Mouse (Mus musculus): ENCODE results near the gene Ift20. TPM values are rescaled to one million over a fixed set of nuclear protein-coding genes. Genes with fewer than 3 reads are reported as not detected.
"Not testable (repeated sequence)": the region's sequence is repeated elsewhere in the genome, so short reads cannot be mapped to it uniquely, and the experiment has no call there.

Gene Ift20
- total RNA-seq, 2 experiments from 2014 or later, result 20.1 to 72.5 TPM

GRCm38 (mm10) chr11:78521880-78522279 is 14.3 kb upstream of the Ift20 start:
- no peak for ATAC-seq (replicated peaks; ENCODE audit: low FRiP score, poor library complexity, severe bottlenecking)

- peak; percentile 33; the same call in 1 of the 2 replicates for ATAC-seq (replicated peaks; ENCODE audit: low FRiP score, poor library complexity, severe bottlenecking)
These were observed 13.6 kb upstream of the Ift20 start for GRCm38 (mm10) chr11:78522481-78522997.

- ATAC-seq (replicated peaks; ENCODE audit: low FRiP score, poor library complexity, severe bottlenecking), result no peak
These were observed 12.8 kb upstream of the Ift20 start for GRCm38 (mm10) chr11:78523241-78523955.

GRCm38 (mm10) chr11:78524838-78525237 is 11.3 kb upstream of the Ift20 start:
- no peak for ATAC-seq (replicated peaks; ENCODE audit: low FRiP score, poor library complexity, severe bottlenecking)

- ATAC-seq (replicated peaks; ENCODE audit: low FRiP score, poor library complexity, severe bottlenecking), result no peak
These were observed 7.4 kb upstream of the Ift20 start for GRCm38 (mm10) chr11:78528714-78529113.

- no peak for ATAC-seq (replicated peaks; ENCODE audit: low FRiP score, poor library complexity, severe bottlenecking)
These were observed 6.2 kb upstream of the Ift20 start for GRCm38 (mm10) chr11:78530001-78530400.

GRCm38 (mm10) chr11:78531046-78531445 is 5.1 kb upstream of the Ift20 start:
- no peak for ATAC-seq (replicated peaks; ENCODE audit: low FRiP score, poor library complexity, severe bottlenecking)

- not testable (repeated sequence) for ATAC-seq (replicated peaks; ENCODE audit: low FRiP score, poor library complexity, severe bottlenecking)
These were observed 4.6 kb upstream of the Ift20 start for GRCm38 (mm10) chr11:78531515-78531914.

- ATAC-seq (replicated peaks; ENCODE audit: low FRiP score, poor library complexity, severe bottlenecking), result no peak
These were observed 1.6 kb upstream of the Ift20 start for GRCm38 (mm10) chr11:78534516-78534915.

- ATAC-seq (replicated peaks; ENCODE audit: low FRiP score, poor library complexity, severe bottlenecking), result no peak
These were observed 633 bp upstream of the Ift20 start for GRCm38 (mm10) chr11:78535376-78536079.

- peak; percentile 22; the same call in 1 of the 2 replicates for ATAC-seq (replicated peaks; ENCODE audit: low FRiP score, poor library complexity, severe bottlenecking)
These were observed 526 bp downstream of the Ift20 start for GRCm38 (mm10) chr11:78536690-78537084.

GRCm38 (mm10) chr11:78540358-78540757 is 4.2 kb downstream of the Ift20 start:
- ATAC-seq (replicated peaks; ENCODE audit: low FRiP score, poor library complexity, severe bottlenecking), result no peak

GRCm38 (mm10) chr11:78544449-78545111 is 8.4 kb downstream of the Ift20 start:
- ATAC-seq (replicated peaks; ENCODE audit: low FRiP score, poor library complexity, severe bottlenecking), result no peak

- ATAC-seq (replicated peaks; ENCODE audit: low FRiP score, poor library complexity, severe bottlenecking), result no peak
These were observed 9.0 kb downstream of the Ift20 start for GRCm38 (mm10) chr11:78545181-78545580.

- ATAC-seq (replicated peaks; ENCODE audit: low FRiP score, poor library complexity, severe bottlenecking), result no peak
These were observed 11.7 kb downstream of the Ift20 start for GRCm38 (mm10) chr11:78547718-78548460.

- no peak for ATAC-seq (replicated peaks; ENCODE audit: low FRiP score, poor library complexity, severe bottlenecking)
These were observed 13.4 kb downstream of the Ift20 start for GRCm38 (mm10) chr11:78549491-78549987.

GRCm38 (mm10) chr11:78550168-78551058 is 14.3 kb downstream of the Ift20 start, which contains the start of gene Tmem97:
Gene Tmem97 (minus strand): TSS chr11:78550777.
- ATAC-seq (replicated peaks; ENCODE audit: low FRiP score, poor library complexity, severe bottlenecking), result peak; percentile 99

GRCm38 (mm10) chr11:78551059-78551398 is 14.9 kb downstream of the Ift20 start:
- no peak for ATAC-seq (replicated peaks; ENCODE audit: low FRiP score, poor library complexity, severe bottlenecking)

GRCm38 (mm10) chr11:78555623-78556022 is 19.5 kb downstream of the Ift20 start:
- ATAC-seq (replicated peaks; ENCODE audit: low FRiP score, poor library complexity, severe bottlenecking), result no peak

All from erythroid progenitor cell, adult 5-6 weeks (primary cell).